17 mouse cellular contexts compared by ENCODE assay signal in genomic region chr17:64203611-64204010, GRCm38 (mm10).
"Had no signal": no experiment of that assay in that cellular context is flagged by ENCODE, and none has a peak within 500 bp of the region (broad histone marks: within the 10 kb centered on the region; RNA-seq: fewer than 3 reads in every experiment).

No protein-coding gene starts in this region.

- DNase-seq: kidney, adult 2 months; kidney, postnatal 25 days; layer of hippocampus, adult 9-11 months; liver, embryonic 13.5 days; lung, embryonic 14.5 days; thymus, adult 2 months; thymus, postnatal 14 days; thymus, postnatal 4 days had no signal

- H3K27ac ChIP-seq: kidney, postnatal 0 days; layer of hippocampus, adult 2 months; limb, embryonic 13.5 days; liver, embryonic 13.5 days; macrophage; midbrain, embryonic 12.5 days; midbrain, embryonic 15.5 days; neural tube, embryonic 13.5 days had no signal

- H3K4me2 ChIP-seq: limb, embryonic 13.5 days; liver, embryonic 13.5 days; lung, embryonic 14.5 days; midbrain, embryonic 12.5 days; midbrain, embryonic 15.5 days; neural tube, embryonic 13.5 days had no signal

- H3K4me1 ChIP-seq: liver, embryonic 13.5 days; midbrain, embryonic 12.5 days; midbrain, embryonic 15.5 days had no signal

- H3K9me3 ChIP-seq: limb, embryonic 13.5 days; liver, embryonic 13.5 days; midbrain, embryonic 12.5 days; midbrain, embryonic 15.5 days; neural tube, embryonic 13.5 days had no signal

- H3K4me3 ChIP-seq: layer of hippocampus, adult 2 months; limb, embryonic 13.5 days; liver, embryonic 13.5 days; midbrain, embryonic 12.5 days; midbrain, embryonic 15.5 days; neural tube, embryonic 13.5 days had no signal

- H3K27me3 ChIP-seq: limb, embryonic 13.5 days; liver, embryonic 13.5 days; midbrain, embryonic 12.5 days; midbrain, embryonic 15.5 days; neural tube, embryonic 13.5 days had no signal

- H3K9ac ChIP-seq: limb, embryonic 13.5 days; liver, embryonic 13.5 days; lung, embryonic 14.5 days; midbrain, embryonic 12.5 days; midbrain, embryonic 15.5 days; neural tube, embryonic 13.5 days had no signal

- H3K36me3 ChIP-seq: limb, embryonic 13.5 days; liver, embryonic 13.5 days; midbrain, embryonic 12.5 days; midbrain, embryonic 15.5 days; neural tube, embryonic 13.5 days had no signal

- ATAC-seq: intestine, postnatal 0 days; lung, postnatal 0 days; midbrain, embryonic 15.5 days had no signal
